Mouse (Mus musculus) embryo, embryonic 11 days (tissue): Measurements from ENCODE around the gene Spata20.

ENCODE experiments used
- DNase-seq: peaks from one replicate; pipeline ENCODE4 v3.0.0-alpha.2; 2015

Gene Spata20

GRCm38 (mm10) chr11:94449886-94450285, 36.1 kb downstream of the Spata20 start:
- DNase-seq = no peak

DNA sequence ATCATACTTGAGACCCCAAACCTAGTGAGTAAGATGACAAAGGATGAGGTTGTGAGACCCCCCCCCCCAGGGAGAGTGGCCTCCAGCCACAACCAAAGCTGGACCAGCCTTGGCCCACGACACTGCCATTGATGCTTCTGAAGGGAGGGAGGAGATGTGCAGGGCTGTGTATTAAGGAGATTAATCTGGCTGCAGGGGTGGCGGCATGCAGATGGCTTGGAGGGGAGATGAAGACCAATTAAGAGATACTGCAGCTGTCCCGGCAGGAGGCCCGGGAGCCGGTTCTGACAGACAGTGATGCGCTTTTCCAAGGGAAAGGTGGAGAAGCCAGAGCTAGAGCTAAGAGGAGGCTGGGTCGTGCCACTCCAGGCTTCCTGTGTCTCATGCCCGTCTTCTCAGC, 36.7 kb downstream of the Spata20 start:
- no peak for DNase-seq

GRCm38 (mm10) chr11:94447017-94447416, 39.0 kb downstream of the Spata20 start:
- DNase-seq = no peak

DNA sequence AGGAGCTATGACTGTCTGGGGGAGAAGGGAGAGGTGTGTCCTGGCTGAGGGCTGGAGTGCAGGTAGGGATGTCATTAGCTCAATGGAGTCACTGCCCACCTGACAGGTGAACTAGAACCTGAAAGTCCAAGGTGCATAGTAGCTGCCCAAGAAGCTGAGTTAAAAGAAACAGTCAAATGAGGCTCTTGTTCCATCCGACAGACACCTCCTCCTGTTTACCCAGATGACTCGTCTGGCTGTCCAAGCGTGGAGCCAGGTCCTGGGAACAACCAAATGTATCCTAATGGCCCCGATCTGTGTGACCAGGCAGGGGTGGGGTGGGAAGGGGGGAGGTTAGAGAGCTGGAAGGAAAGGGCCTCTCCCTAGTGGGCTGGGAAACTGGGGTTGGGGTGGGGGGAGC, 40.7 kb downstream of the Spata20 start:
- DNase-seq = no peak

- DNase-seq = no peak
Observed at GRCm38 (mm10) chr11:94444829-94445228, 41.1 kb downstream of the Spata20 start.

- DNase-seq = no peak
Observed at GRCm38 (mm10) chr11:94441752-94442151, 44.2 kb downstream of the Spata20 start.

DNA sequence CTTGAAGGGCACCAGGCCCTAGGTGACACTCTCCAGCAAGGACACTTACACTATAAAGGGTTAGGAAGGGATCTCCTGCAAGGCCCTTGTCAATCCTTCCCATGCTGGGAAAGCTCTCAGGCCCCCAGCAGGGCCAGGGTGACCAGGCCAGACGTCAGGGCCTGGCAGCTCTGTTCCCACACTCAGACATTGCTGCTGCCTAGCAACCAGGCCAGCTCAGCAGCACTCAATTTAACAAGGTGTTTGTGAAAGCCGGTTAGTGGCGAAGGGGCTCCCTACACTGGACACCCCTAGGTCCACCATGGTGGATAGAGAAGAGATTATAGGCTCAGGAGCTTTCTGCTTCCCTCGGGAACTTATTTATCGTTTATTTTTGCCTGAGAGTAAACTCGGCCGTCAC, 44.9 kb downstream of the Spata20 start:
- peak; percentile 42 for DNase-seq

GRCm38 (mm10) chr11:94440421-94440820, 45.6 kb downstream of the Spata20 start:
- no peak for DNase-seq

GRCm38 (mm10) chr11:94429011-94429651, 56.8 kb downstream of the Spata20 start:
- peak; percentile 75 for DNase-seq
